Mouse (Mus musculus) myocyte (in vitro differentiated cells): ENCODE results near the gene Hmga2.

Source experiments
- CEBPB ChIP-seq: IDR thresholded peaks from 2 replicates; pipeline ENCODE4 v1.6.1; 2011; ENCODE audit warnings: mild to moderate bottlenecking, moderate library complexity; ENCODE audit not compliant: poor library complexity, insufficient read depth, severe bottlenecking
- MAX ChIP-seq: IDR thresholded peaks from one replicate; pipeline ENCODE4 v1.6.1; 2011; ENCODE audit warnings: low read depth, mild to moderate bottlenecking, control low read depth
- POLR2A ChIP-seq: IDR thresholded peaks from one replicate; pipeline ENCODE4 v1.6.1; 2011; ENCODE audit warnings: low read depth, mild to moderate bottlenecking, control low read depth, moderate library complexity; ENCODE audit not compliant: insufficient read length
- TCF3 ChIP-seq: IDR thresholded peaks from one replicate; pipeline ENCODE4 v1.6.1; 2011; ENCODE audit warnings: low read depth, control low read depth; ENCODE audit not compliant: insufficient read length
- USF1 ChIP-seq: IDR thresholded peaks from one replicate; pipeline ENCODE4 v1.6.1; 2011; ENCODE audit warnings: low read depth, mild to moderate bottlenecking, control low read depth, moderate library complexity

DNA sequence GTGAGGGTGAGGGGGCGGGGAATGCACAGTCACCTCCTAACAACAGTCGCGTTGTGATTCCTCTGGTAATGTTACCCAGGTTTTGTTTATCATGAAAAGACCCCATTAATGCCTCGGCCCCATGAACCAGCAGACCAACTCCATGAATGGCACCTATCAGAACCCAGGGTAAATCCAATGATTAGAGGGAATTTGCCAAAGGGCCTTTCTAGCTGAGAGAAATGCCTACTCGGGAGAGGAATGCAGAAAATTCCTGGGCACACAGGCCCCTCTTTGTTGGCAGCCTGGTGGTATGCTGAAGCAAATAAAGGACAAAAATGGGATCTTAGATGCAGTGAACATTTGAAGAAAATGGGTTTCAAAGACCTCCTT lies 59.2 kb downstream of the Hmga2 start:
- TF ChIP-seq MAX (no peak), POLR2A (no peak), TCF3 (no peak), CEBPB (no peak), USF1 (no peak)
